Mouse (Mus musculus): ENCODE measurements at regions not wholly inside any gene's neighbourhood (a gene's known extent, or its start where the extent isn't known, plus 50 kb on each side); places are given as distances from the start of the nearest gene placed in this dataset.

- no peak for DNase-seq (ENCODE audit: extremely low spot score, low read depth, low spot score)
These were observed 531.9 kb upstream of the Gm19410 start for GRCm38 (mm10) chr8:35233520-35234186.

DNA sequence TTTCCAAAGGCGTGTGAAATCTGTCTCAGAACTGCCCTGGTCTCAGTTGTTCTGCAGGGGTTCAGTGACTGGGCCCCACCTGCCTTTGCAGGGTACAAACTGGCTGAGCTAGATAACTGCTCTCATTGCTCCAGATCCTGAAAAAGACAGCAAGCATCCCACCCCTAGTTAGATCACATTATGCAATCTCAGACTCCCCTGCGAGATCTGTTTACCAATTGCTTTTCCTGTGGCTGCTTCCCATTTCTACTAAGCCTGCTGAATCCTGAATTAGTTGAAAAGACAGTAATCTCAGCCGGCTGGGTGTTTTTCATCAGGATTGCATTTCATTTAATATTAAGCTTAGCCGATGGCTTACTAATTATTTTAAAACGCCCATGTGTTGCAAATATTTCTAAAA is 531.2 kb upstream of the Gm19410 start:
- DNase-seq (ENCODE audit: extremely low spot score, low read depth, low spot score), result no peak

DNA sequence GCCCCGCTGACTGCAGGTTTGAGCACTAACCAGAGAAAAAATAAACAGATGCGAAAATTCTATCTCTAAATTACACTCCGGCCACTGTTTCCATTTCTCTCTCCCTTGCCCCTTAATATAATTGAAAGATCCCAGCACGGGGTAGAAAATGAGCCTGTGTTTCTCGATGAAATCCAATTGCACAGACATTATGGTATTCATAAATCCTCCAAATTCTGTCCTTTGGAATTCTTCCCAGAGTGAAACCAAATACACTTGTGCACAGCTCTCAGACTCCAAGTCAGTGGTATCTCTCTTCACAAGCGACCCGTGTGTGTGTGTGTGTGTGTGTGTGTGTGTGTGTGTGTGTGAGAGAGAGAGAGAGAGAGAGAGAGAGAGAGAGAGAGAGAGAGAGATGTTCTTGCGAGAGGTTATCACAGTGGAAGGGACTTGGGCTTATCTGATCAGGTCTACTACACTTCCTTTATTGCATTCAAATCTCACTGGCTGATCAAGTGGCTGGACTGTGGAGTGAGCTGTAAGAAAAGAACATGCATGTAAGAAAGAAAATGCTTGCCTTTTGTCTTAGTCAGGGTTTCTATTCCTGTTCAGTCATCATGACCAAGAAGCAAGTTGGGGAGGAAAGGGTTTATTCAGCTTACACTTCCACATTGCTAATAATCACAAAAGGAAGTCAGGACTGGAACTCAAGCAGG is 529.6 kb upstream of the Gm19410 start:
- no peak for DNase-seq (ENCODE audit: extremely low spot score, low read depth, low spot score)

- DNase-seq (ENCODE audit: extremely low spot score, low read depth, low spot score), result no peak
These were observed 528.3 kb upstream of the Gm19410 start for GRCm38 (mm10) chr8:35237279-35237678.

- DNase-seq (ENCODE audit: extremely low spot score, low read depth, low spot score), result no peak
These were observed 524.7 kb upstream of the Gm19410 start for GRCm38 (mm10) chr8:35240884-35241283.

GRCm38 (mm10) chr8:35243555-35243954 is 522.0 kb upstream of the Gm19410 start:
- DNase-seq (ENCODE audit: extremely low spot score, low read depth, low spot score), result no peak

DNA sequence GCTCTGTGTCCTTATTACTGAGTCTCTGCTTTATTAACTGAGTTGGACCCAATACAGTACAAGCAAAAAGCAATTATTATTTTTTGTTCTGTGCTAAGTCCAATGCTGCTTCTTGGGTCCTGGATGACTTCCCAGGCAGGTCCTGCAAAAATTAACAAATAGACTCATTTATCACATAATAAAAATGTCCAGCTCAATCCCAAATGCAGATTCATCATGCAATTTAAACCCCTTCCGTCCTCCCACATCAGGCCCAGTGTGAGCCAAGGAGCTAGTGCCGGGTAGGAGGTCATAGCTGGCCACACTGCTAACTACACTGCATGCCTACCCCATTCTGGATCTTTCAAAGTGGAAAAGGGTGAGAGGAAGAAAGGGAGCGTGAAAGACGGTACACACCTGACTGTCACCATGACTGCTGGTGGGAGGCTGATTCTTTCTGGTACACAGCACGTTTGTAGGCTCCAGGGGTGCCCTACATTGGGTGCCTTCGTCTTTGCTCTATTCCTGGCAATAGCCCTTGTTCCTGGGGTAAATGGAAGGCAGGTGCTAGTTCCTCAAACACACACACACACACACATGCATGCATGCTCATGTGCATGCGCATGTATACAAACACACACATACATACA is 515.7 kb upstream of the Gm19410 start:
- no peak for DNase-seq (ENCODE audit: extremely low spot score, low read depth, low spot score)

- no peak for DNase-seq (ENCODE audit: extremely low spot score, low read depth, low spot score)
These were observed 514.9 kb upstream of the Gm19410 start for GRCm38 (mm10) chr8:35250641-35251040.

DNA sequence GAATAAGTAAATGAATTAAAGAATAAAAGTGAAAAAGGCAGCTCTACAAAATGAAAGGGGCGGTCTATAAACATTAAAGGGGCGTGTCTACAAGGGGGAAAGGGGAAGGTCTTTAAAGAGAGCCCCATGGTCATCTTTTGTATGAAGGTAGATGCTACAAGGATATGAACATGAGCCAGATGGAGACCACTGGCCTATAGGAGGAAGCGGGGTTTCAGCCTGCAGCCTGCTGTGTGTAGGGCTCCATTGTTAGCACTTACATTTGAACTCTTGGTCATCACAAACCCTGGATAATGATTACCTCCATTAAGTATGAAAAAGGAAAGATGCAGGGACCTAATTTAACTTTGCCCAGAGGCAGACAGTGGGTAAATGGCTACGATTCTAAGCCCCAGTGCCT is 511.6 kb upstream of the Gm19410 start:
- no peak for DNase-seq (ENCODE audit: extremely low spot score, low read depth, low spot score)

DNA sequence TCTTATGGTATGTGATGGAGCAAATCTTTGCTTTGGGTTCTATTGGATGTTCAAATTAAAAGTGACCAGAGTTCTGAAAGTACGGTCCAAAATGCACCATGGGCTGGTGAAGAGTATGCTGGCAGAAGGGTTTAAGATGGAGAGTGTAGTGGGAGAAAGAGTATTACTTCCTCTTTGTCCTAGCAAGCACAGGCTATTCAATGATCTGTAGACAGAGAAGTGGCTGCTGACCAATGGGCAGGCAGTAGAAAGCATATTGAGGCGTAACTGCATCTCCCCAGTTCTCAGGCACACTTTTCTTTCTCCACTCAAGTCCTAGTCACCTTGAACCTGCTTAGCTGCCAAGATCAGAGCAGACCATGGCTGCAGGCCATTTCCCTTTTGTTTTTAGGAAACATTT is 510.3 kb upstream of the Gm19410 start:
- DNase-seq (ENCODE audit: extremely low spot score, low read depth, low spot score), result no peak

DNA sequence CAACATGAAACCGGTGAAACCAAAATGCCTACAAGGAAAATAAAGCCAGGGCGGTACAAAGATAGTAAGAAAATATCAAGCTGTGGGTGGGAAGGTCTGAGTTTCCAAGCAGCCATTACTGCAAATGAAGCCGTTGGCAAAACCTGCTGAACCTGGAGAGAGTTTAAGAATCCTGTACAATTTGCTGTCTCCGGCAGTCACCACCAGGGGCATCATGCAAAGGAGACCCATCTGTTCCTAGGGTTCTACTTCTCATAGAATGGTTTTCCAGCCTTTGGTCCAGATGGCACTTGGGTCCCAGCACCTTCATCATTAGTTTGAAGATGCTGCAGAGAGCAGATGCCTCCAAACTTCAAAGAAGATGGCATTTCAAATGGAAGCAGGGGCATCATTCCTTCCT is 508.6 kb upstream of the Gm19410 start:
- DNase-seq (ENCODE audit: extremely low spot score, low read depth, low spot score), result no peak

- DNase-seq (ENCODE audit: extremely low spot score, low read depth, low spot score), result no peak
These were observed 497.4 kb upstream of the Gm19410 start for GRCm38 (mm10) chr8:35268221-35268620.

- DNase-seq (ENCODE audit: extremely low spot score, low read depth, low spot score), result no peak
These were observed 496.6 kb upstream of the Gm19410 start for GRCm38 (mm10) chr8:35268986-35269385.

GRCm38 (mm10) chr8:35275972-35276371 is 489.6 kb upstream of the Gm19410 start:
- no peak for DNase-seq (ENCODE audit: extremely low spot score, low read depth, low spot score)

DNA sequence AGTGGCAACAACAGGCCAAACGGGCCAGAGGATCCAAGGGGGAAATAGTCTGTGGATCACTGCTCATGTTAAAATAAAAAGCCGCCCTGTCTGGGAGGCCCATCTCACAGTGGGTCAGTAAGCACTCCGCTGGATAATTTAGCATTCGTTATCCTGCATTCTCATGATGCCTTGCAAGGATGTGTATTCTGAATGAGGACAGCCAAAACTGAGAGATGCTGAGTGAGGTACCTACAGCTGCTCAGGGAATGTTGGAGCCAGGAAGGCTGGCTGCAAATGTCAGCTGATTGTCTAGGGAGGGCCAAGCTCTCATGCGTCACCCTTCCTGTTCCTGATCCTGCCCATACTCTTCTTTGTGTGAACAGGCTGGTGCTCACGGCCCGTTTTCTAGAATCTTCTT is 489.1 kb upstream of the Gm19410 start:
- no peak for DNase-seq (ENCODE audit: extremely low spot score, low read depth, low spot score)

DNA sequence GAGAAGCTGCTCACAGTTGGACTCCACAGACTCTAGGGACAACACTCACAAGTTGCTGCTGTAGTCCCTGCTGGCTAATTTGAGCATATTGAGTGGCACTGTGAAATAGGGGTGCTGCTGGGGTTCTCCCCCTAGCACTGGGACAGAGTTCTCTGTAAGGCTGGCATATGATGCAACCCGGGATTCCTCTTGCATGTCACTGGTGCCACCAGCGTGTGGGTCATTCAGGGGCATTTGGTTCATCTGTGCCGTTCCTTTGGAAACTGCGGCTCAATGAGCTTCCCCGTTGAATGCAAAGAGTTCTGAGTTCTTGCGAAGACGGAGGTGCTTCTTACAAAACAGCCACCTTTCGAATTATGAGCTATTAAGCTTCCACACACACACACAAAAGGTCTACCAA is 486.6 kb upstream of the Gm19410 start:
- no peak for DNase-seq (ENCODE audit: extremely low spot score, low read depth, low spot score)

DNA sequence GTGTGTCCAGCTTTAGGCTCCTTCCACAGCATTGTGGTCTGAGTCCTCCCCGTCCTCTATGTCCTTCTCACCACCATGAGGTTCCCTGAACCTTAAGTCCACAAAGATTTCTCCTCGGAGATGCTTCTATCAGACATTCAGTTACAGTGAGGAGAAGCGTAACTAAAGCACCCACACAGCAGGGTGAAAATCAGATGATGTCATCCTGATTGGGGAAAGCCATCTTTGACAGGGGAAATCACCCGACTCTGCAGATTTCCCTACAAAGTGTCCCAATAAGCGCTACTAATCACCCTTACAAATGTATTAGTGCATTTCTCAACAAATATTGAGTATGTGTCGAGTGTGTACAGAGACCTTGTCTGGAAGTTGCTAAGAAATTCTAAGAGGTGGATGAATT is 484.8 kb upstream of the Gm19410 start:
- no peak for DNase-seq (ENCODE audit: extremely low spot score, low read depth, low spot score)

- DNase-seq (ENCODE audit: extremely low spot score, low read depth, low spot score), result no peak
These were observed 482.2 kb upstream of the Gm19410 start for GRCm38 (mm10) chr8:35283366-35283765.

DNA sequence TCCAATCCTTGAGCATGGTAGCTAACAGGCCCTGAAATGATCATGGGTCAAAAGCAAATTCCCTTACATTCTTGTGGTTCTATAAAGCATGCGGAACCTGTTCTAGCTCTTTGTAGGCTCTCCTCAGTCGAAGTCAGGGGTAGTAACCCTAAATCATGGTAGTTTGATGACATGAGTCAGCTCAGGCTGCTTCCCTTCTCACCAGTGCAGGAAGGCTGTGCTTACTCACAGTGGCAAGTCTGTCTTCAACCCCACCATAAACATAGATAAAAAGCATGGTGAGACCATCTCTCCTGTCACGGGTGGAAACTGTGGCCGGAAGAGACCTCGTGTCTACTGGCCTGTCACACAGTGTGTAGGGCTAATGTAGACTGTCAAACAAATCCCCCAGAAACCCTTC is 476.6 kb upstream of the Gm19410 start:
- no peak for DNase-seq (ENCODE audit: extremely low spot score, low read depth, low spot score)

DNA sequence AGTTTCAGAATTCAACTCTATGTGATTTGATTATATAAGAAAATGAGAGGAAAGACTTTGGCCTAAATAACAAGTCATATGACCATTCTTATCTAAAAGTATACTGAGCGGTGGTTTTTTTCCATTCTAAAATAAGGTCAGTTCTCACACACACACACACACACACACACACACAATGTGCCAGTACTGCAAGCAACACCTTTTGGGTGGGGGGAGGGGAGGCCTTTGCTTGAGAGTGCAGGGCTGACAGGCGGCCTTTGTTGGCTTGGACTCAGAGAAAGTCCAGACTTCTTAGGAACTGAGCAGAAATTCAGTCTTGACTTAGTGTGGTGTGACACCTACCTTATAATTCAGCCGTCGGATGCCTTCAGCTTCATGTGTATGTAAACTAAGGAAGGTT is 475.6 kb upstream of the Gm19410 start:
- no peak for DNase-seq (ENCODE audit: extremely low spot score, low read depth, low spot score)

GRCm38 (mm10) chr8:35293437-35294126 is 472.0 kb upstream of the Gm19410 start:
- DNase-seq (ENCODE audit: extremely low spot score, low read depth, low spot score), result no peak

DNA sequence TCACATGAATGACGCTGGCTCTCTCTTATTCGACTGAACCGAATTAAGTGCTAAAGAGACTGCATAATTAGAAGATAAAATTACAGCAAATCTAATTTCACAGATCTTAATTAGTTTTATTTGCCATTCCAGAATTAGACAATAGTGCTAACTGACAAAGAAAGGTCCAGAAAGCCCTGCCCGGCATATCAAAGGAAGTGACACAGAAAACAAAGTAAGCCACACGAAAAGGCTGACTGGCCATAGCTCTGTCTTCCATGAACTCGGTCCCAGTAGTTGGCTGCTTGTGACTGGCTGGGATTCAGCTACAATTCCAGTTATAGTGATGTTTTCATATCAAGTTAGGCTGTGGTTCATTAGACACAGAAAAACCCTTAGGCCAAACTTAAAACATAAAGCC is 468.7 kb upstream of the Gm19410 start:
- DNase-seq (ENCODE audit: extremely low spot score, low read depth, low spot score), result no peak
